Mouse (Mus musculus) E14TG2a.4 (cell line): ENCODE data around the gene Fgf3.
"Not testable (repeated sequence)": the region's sequence is repeated elsewhere in the genome, so short reads cannot be mapped to it uniquely, and the experiment has no call there.

ENCODE experiments used
- H3K27me3 ChIP-seq: 2 replicates; pipeline ENCODE4 v1.6.1; 2014; ENCODE audit warnings: low read length, control low read depth; ENCODE audit not compliant: insufficient read depth
- H3K36me3 ChIP-seq: 2 replicates; pipeline ENCODE4 v1.6.1; 2014; ENCODE audit warnings: low read length, control low read depth; ENCODE audit not compliant: insufficient read depth
- H3K4me1 ChIP-seq: replicated peaks from 2 replicates; pipeline ENCODE4 v1.6.1; 2014; ENCODE audit warnings: low read depth, low read length, control low read depth
- H3K4me3 ChIP-seq: replicated peaks from 2 replicates; pipeline ENCODE4 v1.5.1; 2014; ENCODE audit warnings: mild to moderate bottlenecking, low read length
- H3K9me3 ChIP-seq: 2 replicates; pipeline ENCODE4 v1.6.1; 2014; ENCODE audit warnings: low read length, control low read depth
- CTCF ChIP-seq: conservative IDR thresholded peaks from 2 replicates; pipeline ENCODE4 v1.5.1; 2014; ENCODE audit warnings: low read length
- NANOG ChIP-seq: IDR thresholded peaks from 2 replicates; pipeline ENCODE4 v1.6.1; 2014; ENCODE audit warnings: borderline replicate concordance, low read length, mixed read lengths
- POU5F1 ChIP-seq: IDR thresholded peaks from 2 replicates; pipeline ENCODE4 v1.6.1; 2014; ENCODE audit warnings: low read length, borderline replicate concordance

Fgf3 gene

DNA sequence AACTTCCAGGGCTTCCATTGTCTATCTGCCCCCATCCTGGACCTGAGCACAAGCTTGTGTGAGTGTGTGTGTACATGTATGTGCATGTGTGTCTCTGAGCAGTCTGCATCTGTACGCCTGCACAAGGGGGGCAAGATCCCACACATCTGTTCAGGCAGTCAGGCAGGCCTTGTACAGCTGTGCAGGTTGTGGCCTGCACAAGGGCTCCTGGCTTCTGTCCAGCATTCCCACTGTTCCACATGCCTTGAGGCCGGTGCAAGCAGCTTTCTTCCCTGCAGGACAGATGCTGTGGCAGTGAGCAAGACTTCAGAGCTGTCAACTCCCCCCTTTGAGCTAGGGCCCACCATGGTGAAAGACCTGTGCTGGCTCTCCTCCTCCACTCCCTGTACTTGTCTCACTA is 45.2 kb downstream of the Fgf3 start:
- Histone ChIP-seq H3K36me3 (no peaks in the 10 kb centered on the region), H3K4me1 (peaks cover 15% of the 10 kb centered on the region), H3K9me3 (no peaks in the 10 kb centered on the region), H3K27me3 (no peaks in the 10 kb centered on the region; the same call in 1 of the 2 replicates), H3K4me3 (no peak overlapping the region)
- TF ChIP-seq CTCF (no peak), POU5F1 (no peak), NANOG (no peak)

GRCm38 (mm10) chr7:144887672-144888071 is 49.8 kb downstream of the Fgf3 start:
- H3K27me3 ChIP-seq = 0 out of 2 replicates have a peak, but pooled peaks cover 3% of the 10 kb centered on the region
- peaks cover 45% of the 10 kb centered on the region for H3K4me1 ChIP-seq
- no peaks in the 10 kb centered on the region for H3K36me3 ChIP-seq
- no peaks in the 10 kb centered on the region for H3K9me3 ChIP-seq
- peak; percentile 88 for TF ChIP-seq CTCF
- TF ChIP-seq POU5F1 = no peak
- no peak overlapping the region for H3K4me3 ChIP-seq

DNA sequence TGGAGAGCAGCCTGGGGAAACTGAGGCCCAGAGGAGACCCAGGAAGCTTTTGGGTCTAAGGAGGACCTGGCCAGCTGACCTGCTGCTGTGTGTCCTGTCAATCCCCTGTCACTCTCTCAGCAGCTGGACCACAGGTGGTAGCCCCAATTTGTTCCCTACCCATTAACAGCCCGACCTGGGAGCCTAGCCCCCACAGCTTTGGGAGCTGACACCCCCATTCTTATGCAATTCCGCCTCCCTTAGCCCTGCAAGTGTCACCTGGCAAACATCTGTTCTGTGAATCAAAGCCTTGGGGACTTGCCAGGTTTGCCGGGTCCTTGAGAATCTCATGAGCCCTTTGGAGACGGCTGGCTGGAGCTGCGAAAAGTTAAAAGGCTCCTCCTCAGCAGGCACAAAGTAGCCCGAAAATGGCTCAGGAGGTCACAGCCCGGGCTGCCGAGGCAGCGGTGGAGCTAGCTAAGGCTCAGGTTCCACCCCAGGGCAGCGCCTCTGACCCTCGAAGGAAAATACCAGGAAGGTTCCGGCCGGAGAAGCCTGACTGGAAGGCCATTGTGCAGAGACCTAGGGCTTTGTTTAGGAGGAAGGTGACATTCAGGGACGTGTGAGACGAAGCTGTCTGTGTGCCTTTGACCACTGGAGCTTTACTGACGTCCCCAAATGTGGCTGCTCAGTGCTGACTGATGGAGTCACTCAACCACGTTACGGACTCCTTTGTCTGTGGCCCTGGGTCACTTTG is 50.8 kb downstream of the Fgf3 start:
- H3K36me3 ChIP-seq = no peaks in the 10 kb centered on the region
- TF ChIP-seq POU5F1 = peak; percentile 95
- no peak for TF ChIP-seq CTCF
- 0 out of 2 replicates have a peak, but pooled peaks cover 3% of the 10 kb centered on the region for H3K27me3 ChIP-seq
- peaks cover 45% of the 10 kb centered on the region for H3K4me1 ChIP-seq
- H3K9me3 ChIP-seq = no peaks in the 10 kb centered on the region
- peak overlapping the region; percentile 58 for H3K4me3 ChIP-seq

DNA sequence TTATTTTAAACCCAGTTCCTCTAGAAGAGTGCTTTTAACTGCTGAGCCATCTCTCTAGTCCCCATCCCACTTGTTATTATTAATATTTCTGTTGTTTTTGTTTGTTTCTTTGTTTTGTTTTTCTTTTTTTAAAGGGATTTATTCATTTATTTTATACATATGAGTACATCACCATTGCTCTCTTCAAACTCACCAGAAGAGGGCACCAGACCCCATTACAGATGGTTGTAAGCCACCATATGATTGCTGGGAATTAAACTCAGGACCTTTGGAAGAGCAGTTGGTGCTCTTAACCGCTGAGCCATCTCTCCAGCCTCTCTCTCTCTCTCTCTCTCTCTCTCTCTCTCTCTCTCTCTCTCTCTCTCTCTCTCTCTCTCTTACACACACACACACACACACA is 52.8 kb downstream of the Fgf3 start:
- H3K9me3 ChIP-seq, H3K4me3 ChIP-seq, H3K36me3 ChIP-seq: not testable (repeated sequence)
- Histone ChIP-seq H3K4me1 (peaks cover 59% of the 10 kb centered on the region), H3K27me3 (peaks cover 13% of the 10 kb centered on the region)
- TF ChIP-seq CTCF = peak; percentile 31

GRCm38 (mm10) chr7:144891863-144892262 is 54.0 kb downstream of the Fgf3 start:
- TF ChIP-seq CTCF = no peak
- TF ChIP-seq POU5F1 = no peak
- no peak for TF ChIP-seq NANOG
- Histone ChIP-seq H3K36me3 (no peaks in the 10 kb centered on the region), H3K4me3 (no peak overlapping the region), H3K4me1 (peaks cover 69% of the 10 kb centered on the region), H3K9me3 (no peaks in the 10 kb centered on the region), H3K27me3 (peaks cover 25% of the 10 kb centered on the region)

- no peak overlapping the region for H3K4me3 ChIP-seq
- no peaks in the 10 kb centered on the region for H3K9me3 ChIP-seq
- peaks cover 30% of the 10 kb centered on the region for H3K27me3 ChIP-seq
- H3K36me3 ChIP-seq = no peaks in the 10 kb centered on the region
- H3K4me1 ChIP-seq = peaks cover 69% of the 10 kb centered on the region
- no peak for TF ChIP-seq NANOG
- TF ChIP-seq POU5F1 = no peak
- no peak for TF ChIP-seq CTCF
Observed at GRCm38 (mm10) chr7:144892322-144892721, 54.4 kb downstream of the Fgf3 start.
